Mouse (Mus musculus) retina, postnatal 1 day (tissue): ENCODE results near the gene Atl1.

Experiments used
- DNase-seq: peaks from one replicate; pipeline ENCODE4 v3.0.0-alpha.2; 2012

The Atl1 gene

DNA sequence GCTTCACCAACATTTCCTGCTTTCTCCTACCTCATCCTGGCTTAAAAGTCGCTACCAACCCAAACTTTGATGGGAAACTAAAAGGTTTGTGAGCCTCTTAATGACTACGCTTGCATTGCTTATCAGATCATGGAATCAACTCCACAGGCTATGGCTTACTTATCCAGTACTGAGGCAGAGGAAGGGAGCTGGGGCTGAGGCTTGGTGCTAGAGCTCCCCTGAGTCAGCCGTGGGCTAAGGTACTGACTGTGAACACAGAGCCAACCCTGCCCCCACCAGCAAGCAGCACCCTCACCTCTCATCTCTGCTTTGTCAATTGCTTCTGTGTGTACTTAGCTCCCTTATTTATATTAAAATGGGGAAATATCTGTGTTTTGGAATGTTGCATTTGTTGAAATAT is 55.1 kb downstream of the Atl1 start:
- DNase-seq = no peak

DNA sequence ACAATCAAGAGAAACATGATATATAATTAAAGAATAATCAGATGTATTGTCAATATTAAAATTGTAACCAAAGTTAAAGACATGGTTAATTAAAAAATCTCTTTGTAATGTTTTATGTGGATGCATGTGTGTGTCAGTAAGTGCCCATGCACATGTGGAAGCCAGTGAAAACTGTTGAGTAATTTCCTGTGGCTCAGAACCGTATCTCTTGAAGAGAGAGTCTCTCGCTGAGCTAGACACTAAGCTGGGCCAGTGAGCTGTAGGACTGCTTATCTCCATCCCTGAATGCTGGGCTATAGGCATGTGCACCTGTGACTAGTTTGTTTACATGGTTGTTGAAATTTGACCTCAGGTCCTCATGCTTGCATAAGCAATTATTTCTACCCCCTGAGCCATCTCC is 65.0 kb downstream of the Atl1 start:
- no peak for DNase-seq

GRCm38 (mm10) chr12:69962468-69962867 is 70.1 kb downstream of the Atl1 start:
- peak; percentile 45 for DNase-seq

- no peak for DNase-seq
These were observed 70.7 kb downstream of the Atl1 start for GRCm38 (mm10) chr12:69963141-69963540.

DNA sequence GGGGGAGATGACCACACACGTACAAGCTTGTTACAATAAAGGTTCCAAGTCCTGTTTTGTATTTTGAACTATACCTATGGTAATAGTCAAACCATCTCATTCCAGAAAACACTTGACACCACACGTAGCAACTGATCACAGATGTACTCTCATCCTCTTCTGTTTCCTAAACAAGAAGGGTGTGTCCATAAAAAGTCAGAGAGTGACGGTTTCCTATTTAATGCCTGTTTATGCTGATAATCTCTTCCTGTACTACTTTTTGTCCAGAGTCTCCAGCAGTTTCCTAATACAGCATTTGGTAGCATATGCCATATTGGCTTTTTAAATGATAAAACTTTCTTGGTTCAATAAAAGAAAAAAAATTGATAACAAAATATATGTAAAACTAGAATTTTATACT is 73.2 kb downstream of the Atl1 start:
- DNase-seq = no peak

DNA sequence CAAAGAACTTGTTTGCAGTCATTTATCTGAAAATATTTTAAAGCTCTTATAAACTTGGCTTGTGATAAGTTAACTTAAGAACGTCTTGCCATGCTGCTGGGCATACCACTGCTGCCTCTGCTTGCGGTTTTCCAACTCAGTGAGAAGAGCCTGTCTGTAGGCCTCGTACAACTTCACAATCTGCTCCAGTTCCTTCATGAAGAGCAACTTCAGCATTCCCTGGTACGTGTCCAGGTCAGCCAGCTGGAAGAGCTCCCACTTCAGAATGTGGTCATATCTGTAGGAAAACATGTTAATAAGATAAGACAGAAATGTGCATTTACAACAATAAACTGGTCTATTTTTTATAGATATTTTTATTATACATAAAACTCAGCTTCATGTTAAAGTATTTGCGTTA is 73.7 kb downstream of the Atl1 start:
- DNase-seq = no peak

GRCm38 (mm10) chr12:69967112-69967511 is 74.7 kb downstream of the Atl1 start:
- no peak for DNase-seq

DNA sequence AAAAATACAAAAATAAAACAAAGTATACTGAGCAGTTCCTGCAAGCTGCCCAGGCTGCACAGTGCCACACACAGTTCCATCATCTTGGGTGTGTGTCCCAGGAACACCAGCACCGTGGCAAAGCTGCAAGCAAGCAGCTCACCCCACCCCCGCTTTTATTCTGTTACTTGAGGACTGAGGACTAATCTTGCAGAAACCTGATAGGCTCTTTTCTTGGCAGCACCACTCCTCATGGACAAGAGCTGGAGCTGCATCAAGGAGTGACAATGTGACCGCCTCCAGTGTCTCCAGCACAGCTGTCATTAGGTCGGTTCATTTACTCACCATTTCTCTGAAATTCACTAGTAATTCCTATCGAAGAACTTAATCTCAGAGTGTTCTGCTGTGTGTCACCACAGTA is 75.7 kb downstream of the Atl1 start:
- no peak for DNase-seq

- no peak for DNase-seq
These were observed 81.3 kb downstream of the Atl1 start for GRCm38 (mm10) chr12:69973666-69974065.

DNA sequence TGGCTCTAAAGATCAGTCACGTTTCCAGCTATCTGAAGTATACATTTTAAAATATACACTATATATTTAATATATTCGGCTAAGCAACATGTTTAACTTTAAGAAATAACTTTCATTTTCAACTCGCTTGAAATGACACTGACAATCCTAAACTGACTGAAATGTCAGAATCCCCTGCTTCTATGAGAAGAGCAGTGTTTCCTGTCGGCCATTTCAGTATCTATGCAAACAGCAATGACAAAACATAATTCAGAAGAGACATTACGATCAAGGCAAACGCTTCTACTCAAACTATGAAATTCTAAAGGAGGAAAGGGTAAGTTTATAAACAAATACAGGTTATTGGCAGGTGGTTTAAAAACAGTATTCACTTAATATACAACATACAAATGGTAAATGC is 84.3 kb downstream of the Atl1 start:
- DNase-seq = no peak

DNA sequence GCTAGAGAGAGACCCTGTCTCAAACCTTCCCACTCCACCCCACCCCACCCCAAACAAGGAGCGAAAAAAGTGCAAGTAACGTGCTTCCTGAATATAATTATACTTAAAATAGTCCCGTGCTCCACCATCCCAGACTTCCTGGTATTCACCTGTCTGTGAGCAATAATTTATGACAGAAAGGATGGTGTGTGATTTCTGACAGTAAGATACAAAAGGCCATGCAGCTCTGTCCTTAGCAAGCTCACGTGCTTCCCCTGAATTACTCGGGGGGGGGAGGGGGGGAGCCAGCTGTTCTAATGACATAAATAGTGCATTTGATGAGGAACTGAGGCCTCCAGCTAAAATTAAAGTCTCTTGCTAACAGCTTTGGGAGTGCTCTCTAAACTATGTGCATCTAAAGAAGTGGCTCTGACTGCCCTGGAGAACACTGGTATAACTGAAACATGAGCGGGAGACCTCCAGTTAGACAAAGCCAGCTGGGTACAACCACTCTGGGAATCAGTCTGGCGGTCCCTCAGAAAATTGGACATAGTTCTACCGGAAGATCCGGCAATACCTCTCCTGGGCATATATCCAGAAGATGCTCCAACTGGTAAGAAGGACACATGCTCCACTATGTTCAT is 85.1 kb downstream of the Atl1 start:
- DNase-seq = no peak

DNA sequence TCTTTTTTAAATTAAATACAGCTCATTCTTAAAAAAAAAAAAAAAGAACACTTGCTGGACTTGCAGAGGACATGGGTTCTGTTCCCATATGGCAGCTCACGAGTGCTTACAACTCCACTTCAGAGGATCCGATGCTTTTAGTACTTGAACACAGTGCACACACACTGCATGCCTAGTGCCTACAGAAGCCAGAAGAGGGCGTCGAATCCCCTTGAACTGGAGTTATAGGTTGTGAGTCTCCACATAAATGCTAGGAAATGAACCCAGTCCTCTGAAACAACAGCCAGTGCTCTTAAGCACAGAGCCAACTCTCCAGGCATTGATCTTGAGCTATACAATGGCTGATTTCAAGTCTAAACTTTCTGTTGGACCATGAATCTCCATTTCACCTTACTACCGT is 90.5 kb downstream of the Atl1 start:
- peak; percentile 30 for DNase-seq

DNA sequence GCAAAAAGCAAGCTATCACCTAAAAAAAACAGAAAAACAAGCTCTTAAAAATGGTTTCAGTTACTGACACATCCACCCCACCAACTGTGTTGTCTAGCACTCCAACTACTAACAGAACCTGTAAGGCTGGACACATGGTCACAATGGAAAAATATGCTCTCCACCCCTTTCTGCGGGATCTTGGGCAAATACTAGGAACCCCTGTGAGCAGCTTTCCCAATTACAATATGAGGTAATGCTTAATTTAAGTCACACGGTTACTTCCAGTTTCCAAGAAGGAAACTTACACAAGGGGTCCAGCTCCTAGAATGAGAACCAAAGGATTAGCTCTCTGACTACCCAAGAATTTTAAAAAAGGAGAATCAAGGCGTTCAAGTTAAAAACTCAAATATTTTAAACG is 93.1 kb downstream of the Atl1 start:
- no peak for DNase-seq

GRCm38 (mm10) chr12:69986241-69986762 is 93.9 kb downstream of the Atl1 start:
- peak; percentile 64 for DNase-seq

GRCm38 (mm10) chr12:69986786-69987497 is 94.5 kb downstream of the Atl1 start, which contains the start of gene Sav1:
Gene Sav1, minus strand, starts transcription at chr12:69987002.
- DNase-seq = peak; percentile 92

GRCm38 (mm10) chr12:69995382-69995781 is 103.0 kb downstream of the Atl1 start:
- no peak for DNase-seq

DNA sequence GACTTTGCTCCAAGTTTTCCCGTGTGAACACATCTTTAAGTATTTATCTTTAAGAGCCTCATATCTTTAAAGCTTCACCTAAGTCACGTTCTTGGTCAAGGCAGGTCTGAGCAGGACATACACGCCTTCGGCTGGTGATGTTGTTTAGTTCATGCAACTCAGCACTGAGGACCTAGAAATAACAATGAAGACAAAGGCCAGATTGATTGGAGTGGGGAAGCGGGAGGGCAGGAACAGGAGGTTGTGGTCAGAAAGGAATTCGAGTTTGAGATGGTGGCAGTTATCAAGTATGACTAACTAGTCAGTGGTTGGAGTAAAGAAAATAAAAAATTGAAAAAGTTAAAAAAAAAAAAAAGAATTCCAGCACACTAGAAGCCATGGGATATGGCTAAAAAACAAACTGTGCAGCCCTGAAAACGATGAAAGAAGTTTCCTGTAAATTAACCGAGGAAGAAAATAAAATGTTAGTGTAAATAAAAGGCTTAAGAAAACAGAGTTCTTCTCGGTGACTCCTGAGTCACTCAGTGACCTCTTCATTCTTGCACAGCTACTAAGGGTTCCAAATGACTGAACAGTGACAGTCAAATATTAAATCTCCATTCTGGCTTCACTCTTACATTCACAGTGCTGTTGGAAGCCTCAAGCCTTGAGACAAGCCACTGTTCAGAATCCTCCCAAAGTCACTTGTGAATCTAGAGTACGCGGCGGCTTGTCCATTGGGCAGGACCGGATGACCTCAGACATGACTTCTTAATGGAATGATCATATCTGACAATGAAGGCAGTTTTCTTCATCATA is 106.0 kb downstream of the Atl1 start:
- DNase-seq = no peak

DNA sequence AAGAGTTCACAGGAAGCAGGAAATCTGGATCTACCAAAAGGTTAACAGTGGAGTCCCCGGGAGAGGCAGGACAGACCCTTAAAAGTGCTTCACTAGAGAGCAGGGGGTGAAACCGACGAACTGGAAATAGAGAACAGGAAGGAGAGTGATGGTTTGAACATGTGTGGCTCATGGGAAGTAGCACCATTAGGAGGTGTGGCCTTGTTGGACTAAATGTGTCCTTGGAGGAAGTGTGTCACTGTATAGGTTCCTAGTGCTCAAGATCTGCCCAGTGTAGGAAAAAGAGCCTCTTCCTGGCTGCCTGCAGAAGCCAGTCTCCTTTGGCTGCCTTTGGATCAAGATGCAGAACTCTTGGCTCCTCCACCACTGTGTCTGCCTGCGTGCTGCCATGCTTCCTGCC is 112.7 kb downstream of the Atl1 start:
- DNase-seq = no peak

DNA sequence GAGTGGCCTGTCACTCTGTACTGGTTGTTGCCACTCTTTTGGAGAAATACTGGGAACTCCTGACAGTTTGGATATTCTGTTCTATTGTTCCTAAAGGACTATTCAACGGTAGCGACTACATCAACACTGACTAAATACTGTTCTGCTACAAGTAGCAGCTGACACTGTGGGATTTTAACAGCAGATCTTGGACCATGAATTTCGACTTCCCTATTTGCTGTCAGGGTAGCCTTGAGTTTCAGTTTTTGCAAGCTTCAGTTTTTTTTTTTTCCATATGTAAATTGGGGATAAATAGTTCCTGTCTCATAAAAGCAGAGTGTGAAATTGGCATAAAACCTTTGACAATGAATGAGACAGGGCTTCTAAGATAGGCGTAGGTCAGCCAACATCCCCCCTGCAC is 117.9 kb downstream of the Atl1 start:
- DNase-seq = no peak

DNA sequence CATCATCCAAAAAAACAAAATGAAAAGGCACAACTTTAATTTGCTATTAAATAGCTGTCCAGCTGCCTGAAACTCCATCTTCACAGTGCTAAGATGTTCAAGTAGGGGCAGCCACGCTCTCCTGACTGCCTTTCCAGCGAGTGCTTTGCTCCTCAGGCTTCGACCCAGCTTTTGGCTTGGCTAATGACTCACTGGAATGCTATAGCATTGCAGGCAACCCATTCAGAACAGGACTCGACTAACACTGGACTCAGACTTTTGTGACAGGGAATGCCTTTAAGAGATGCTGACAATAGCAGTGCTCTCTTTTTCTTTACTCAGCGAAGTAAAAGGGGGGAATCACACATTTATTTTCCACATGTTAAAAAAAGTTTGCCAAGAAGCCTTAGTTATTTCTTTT is 119.3 kb downstream of the Atl1 start:
- DNase-seq = no peak

DNA sequence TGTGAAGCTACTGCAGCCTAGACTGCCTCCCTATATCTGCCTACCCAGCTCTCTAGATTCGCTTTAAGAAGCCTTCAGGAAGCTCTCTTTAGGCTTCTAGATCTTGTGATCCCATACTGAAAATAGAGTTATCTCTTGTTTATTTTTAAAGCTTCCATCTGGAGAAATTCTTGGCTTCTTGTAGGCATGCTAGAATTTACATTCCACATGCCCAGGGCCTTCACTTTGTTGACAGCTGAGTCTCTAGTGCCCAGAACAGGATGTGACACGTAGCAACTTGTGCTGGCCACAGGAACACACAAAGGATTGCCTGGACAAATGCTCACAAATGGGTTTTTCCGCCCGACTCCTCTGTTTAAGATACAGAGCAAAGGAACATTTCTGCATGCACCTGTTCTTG is 123.5 kb downstream of the Atl1 start:
- no peak for DNase-seq
